Mouse (Mus musculus) urinary bladder, postnatal 14 days (tissue): Measurements from ENCODE around the gene Tubal3.

Experiments
- DNase-seq: peaks from one replicate; pipeline ENCODE4 v3.0.0; 2021; ENCODE audit warnings: low spot score

Tubal3 gene

GRCm38 (mm10) chr13:3925632-3926031, 7.6 kb downstream of the Tubal3 start:
- DNase-seq: no peak

- no peak for DNase-seq
These were observed 8.0 kb downstream of the Tubal3 start for GRCm38 (mm10) chr13:3926046-3926445.

- no peak for DNase-seq
These were observed 26.6 kb downstream of the Tubal3 start for GRCm38 (mm10) chr13:3944699-3945098.

- DNase-seq: no peak
These were observed 27.2 kb downstream of the Tubal3 start, which contains the start of gene Ucn3 for GRCm38 (mm10) chr13:3945249-3945648. Gene Ucn3 (minus strand): TSS chr13:3945349.

GRCm38 (mm10) chr13:3947267-3947666, 29.2 kb downstream of the Tubal3 start:
- DNase-seq: no peak

- no peak for DNase-seq
These were observed 31.4 kb downstream of the Tubal3 start for GRCm38 (mm10) chr13:3949477-3949876.

GRCm38 (mm10) chr13:3951198-3951914, 33.3 kb downstream of the Tubal3 start:
- no peak for DNase-seq

- no peak for DNase-seq
These were observed 50.8 kb downstream of the Tubal3 start for GRCm38 (mm10) chr13:3968849-3969248.
